26 mouse cellular contexts compared by ENCODE assay signal in genomic region chr12:30865781-30866180, GRCm38 (mm10). TPM values are rescaled to one million over a fixed set of nuclear protein-coding genes. Genes with fewer than 3 reads are reported as not detected.
DNase-seq lines count a peak whose midpoint lies in the region; ATAC-seq lines count a peak whose summit lies in the region.
"Had no signal": no experiment of that assay in that cellular context is flagged by ENCODE, and none has a peak within 500 bp of the region (broad histone marks: within the 10 kb centered on the region; RNA-seq: fewer than 3 reads in every experiment).

No protein-coding gene starts in this region.

- H3K36me3 ChIP-seq in embryonic facial prominence, embryonic 14.5 days (ENCODE audit: control insufficient read depth, insufficient read depth, low read length), result no peaks in the 10 kb centered on the region
- no peaks in the 10 kb centered on the region for H3K36me3 ChIP-seq in embryonic facial prominence, embryonic 10.5 days (replicated peaks)
- no peaks in the 10 kb centered on the region for H3K36me3 ChIP-seq in stomach, embryonic 16.5 days (ENCODE audit: control insufficient read depth, insufficient read depth, low read length)
- H3K36me3 ChIP-seq: embryonic facial prominence, embryonic 15.5 days; hindbrain, embryonic 12.5 days; hindbrain, embryonic 15.5 days had no signal

- ATAC-seq in embryonic facial prominence, embryonic 14.5 days (ENCODE audit: low read depth), result no peak
- ATAC-seq in stomach, embryonic 16.5 days (ENCODE audit: insufficient read depth, low FRiP score), result peak; percentile 62; the same call in 1 of the 2 replicates
- ATAC-seq: forebrain, embryonic 14.5 days; forebrain, postnatal 0 days; intestine, postnatal 0 days; Patski had no signal

- DNase-seq in embryonic facial prominence, embryonic 14.5 days (ENCODE audit: low spot score), result peak; percentile 5
- no peak for DNase-seq in embryonic facial prominence, embryonic 10.5 days (ENCODE audit: low spot score)
- DNase-seq in 416B (ENCODE audit: low read depth), result peak; percentile 4
- DNase-seq in spleen, postnatal 14 days (ENCODE audit: low spot score in 2 of 2), result no peak
- DNase-seq in gastrocnemius, postnatal 10 days, result no peak
- DNase-seq: adrenal gland, postnatal 10 days; adrenal gland, postnatal 36 days; cerebellum, adult 18-20 months; cerebellum, adult 9-11 months; cerebellum, postnatal 25 days; forebrain, postnatal 0 days; gastrocnemius, adult 2 months; gastrocnemius, postnatal 25 days; heart, adult 2 months had no signal

- no peak overlapping the region for H3K9ac ChIP-seq in embryonic facial prominence, embryonic 14.5 days (ENCODE audit: low read depth, low read length)
- H3K9ac ChIP-seq in stomach, embryonic 16.5 days (ENCODE audit: low read length), result no peak overlapping the region
- H3K9ac ChIP-seq: embryonic facial prominence, embryonic 15.5 days; forebrain, postnatal 0 days; hindbrain, embryonic 12.5 days; hindbrain, embryonic 15.5 days had no signal

- no peaks in the 10 kb centered on the region for H3K27me3 ChIP-seq in embryonic facial prominence, embryonic 14.5 days (replicated peaks; ENCODE audit: control insufficient read depth, insufficient read depth, low read length)
- no peaks in the 10 kb centered on the region for H3K27me3 ChIP-seq in embryonic facial prominence, embryonic 10.5 days (replicated peaks; ENCODE audit: low read depth, poor library complexity, severe bottlenecking)
- no peaks in the 10 kb centered on the region for H3K27me3 ChIP-seq in stomach, embryonic 16.5 days (ENCODE audit: control insufficient read depth, insufficient read depth, low read length)
- H3K27me3 ChIP-seq: embryonic facial prominence, embryonic 15.5 days; hindbrain, embryonic 12.5 days; hindbrain, embryonic 15.5 days had no signal

- H3K4me3 ChIP-seq in embryonic facial prominence, embryonic 14.5 days (ENCODE audit: low read depth, low read length), result no peak overlapping the region
- H3K4me3 ChIP-seq in embryonic facial prominence, embryonic 10.5 days, result no peak overlapping the region
- no peak overlapping the region for H3K4me3 ChIP-seq in stomach, embryonic 16.5 days (replicated peaks; ENCODE audit: low read length)
- H3K4me3 ChIP-seq: embryonic facial prominence, embryonic 15.5 days; gastrocnemius, adult 2 months; heart, adult 2 months; hindbrain, embryonic 12.5 days; hindbrain, embryonic 15.5 days had no signal

- no peaks in the 10 kb centered on the region for H3K9me3 ChIP-seq in embryonic facial prominence, embryonic 14.5 days (ENCODE audit: control insufficient read depth, low read length)
- H3K9me3 ChIP-seq in embryonic facial prominence, embryonic 10.5 days, result no peaks in the 10 kb centered on the region
- no peaks in the 10 kb centered on the region for H3K9me3 ChIP-seq in stomach, embryonic 16.5 days (replicated peaks; ENCODE audit: control insufficient read depth, low read length)
- H3K9me3 ChIP-seq: embryonic facial prominence, embryonic 15.5 days; hindbrain, embryonic 12.5 days; hindbrain, embryonic 15.5 days had no signal

- WGBS in embryonic facial prominence, embryonic 14.5 days, result 45% methylated on average over 4 of the region's 4 CpGs
- WGBS in embryonic facial prominence, embryonic 10.5 days, result 69% methylated on average over 4 of the region's 4 CpGs
- 66% methylated on average over 4 of the region's 4 CpGs for WGBS in stomach, embryonic 16.5 days

- no peak overlapping the region for H3K27ac ChIP-seq in embryonic facial prominence, embryonic 14.5 days (replicated peaks; ENCODE audit: low read depth, low read length)
- H3K27ac ChIP-seq in embryonic facial prominence, embryonic 10.5 days (replicated peaks), result no peak overlapping the region
- H3K27ac ChIP-seq in stomach, embryonic 16.5 days (ENCODE audit: low read length), result no peak overlapping the region
- H3K27ac ChIP-seq: embryonic facial prominence, embryonic 15.5 days; gastrocnemius, adult 2 months; heart, adult 2 months; hindbrain, embryonic 12.5 days; hindbrain, embryonic 15.5 days had no signal

- no peak overlapping the region for H3K4me2 ChIP-seq in embryonic facial prominence, embryonic 14.5 days (ENCODE audit: low read depth, low read length)
- no peak overlapping the region for H3K4me2 ChIP-seq in stomach, embryonic 16.5 days (ENCODE audit: low read depth, low read length)
- H3K4me2 ChIP-seq: embryonic facial prominence, embryonic 15.5 days; heart, embryonic 11.5 days; hindbrain, embryonic 12.5 days; hindbrain, embryonic 15.5 days had no signal

- H3K4me1 ChIP-seq in embryonic facial prominence, embryonic 14.5 days (ENCODE audit: control insufficient read depth, insufficient read depth, low read length), result peaks cover 6% of the 10 kb centered on the region; the same call in 1 of the 2 replicates
- H3K4me1 ChIP-seq in embryonic facial prominence, embryonic 10.5 days, result no peaks in the 10 kb centered on the region
- H3K4me1 ChIP-seq in stomach, embryonic 16.5 days (ENCODE audit: control insufficient read depth, insufficient read depth, low read length), result 0 out of 2 replicates have a peak, but pooled peaks cover 5% of the 10 kb centered on the region
- H3K4me1 ChIP-seq: hindbrain, embryonic 12.5 days; hindbrain, embryonic 15.5 days had no signal

RNA-seq across cellular contexts. Expression of gene Alkal2, which starts 18.3 kb away (rescaled TPM):
- polyA plus RNA-seq in embryonic facial prominence, embryonic 14.5 days (2014; fragmentation: Nextera tagmentation; extraction: Ambion mirVana), result 4.6 and 5.6 TPM in 2 replicates
- 4.1 and 8.7 TPM in 2 replicates for polyA plus RNA-seq in embryonic facial prominence, embryonic 10.5 days (2016; fragmentation: Nextera tagmentation; extraction: Ambion mirVana)
- polyA plus RNA-seq in stomach, embryonic 16.5 days (2015; fragmentation: Nextera tagmentation; extraction: Ambion mirVana), result 1.3 and 1.6 TPM in 2 replicates
- under 1 TPM; 0.63 to 0.87 TPM for total RNA-seq in gastrocnemius, postnatal 10 days (2021)
- total RNA-seq: common myeloid progenitor, adult 5-6 weeks; ES-E14; hematopoietic stem cell, adult 5-6 weeks had no signal
- polyA plus RNA-seq: forebrain, embryonic 14.5 days; heart, postnatal 0 days; Patski had no signal

RNA-seq across cellular contexts. Expression of gene Acp1, which starts 45.6 kb away (rescaled TPM):
- polyA plus RNA-seq in embryonic facial prominence, embryonic 14.5 days (2014; fragmentation: Nextera tagmentation; extraction: Ambion mirVana), result 145 and 153 TPM in 2 replicates
- polyA plus RNA-seq in embryonic facial prominence, embryonic 10.5 days (2016; fragmentation: Nextera tagmentation; extraction: Ambion mirVana), result 237 and 238 TPM in 2 replicates
- polyA plus RNA-seq in stomach, embryonic 16.5 days (2015; fragmentation: Nextera tagmentation; extraction: Ambion mirVana), result 149 and 150 TPM in 2 replicates
- 10 to 100 TPM; 41.4 to 49.6 TPM for total RNA-seq in gastrocnemius, postnatal 10 days (2021)

RNA-seq across cellular contexts. Expression of gene Sh3yl1, which starts 45.7 kb away (rescaled TPM):
- 9.9 and 11.9 TPM in 2 replicates for polyA plus RNA-seq in embryonic facial prominence, embryonic 14.5 days (2014; fragmentation: Nextera tagmentation; extraction: Ambion mirVana)
- 17.7 and 18.4 TPM in 2 replicates for polyA plus RNA-seq in embryonic facial prominence, embryonic 10.5 days (2016; fragmentation: Nextera tagmentation; extraction: Ambion mirVana)
- polyA plus RNA-seq in stomach, embryonic 16.5 days (2015; fragmentation: Nextera tagmentation; extraction: Ambion mirVana), result 29.7 and 33.1 TPM in 2 replicates
- 1 to 10 TPM; 1.9 to 2.7 TPM for total RNA-seq in gastrocnemius, postnatal 10 days (2021)

Comparison
In these comparisons a context has a peak if more than half of its experiments do, and no peak if none do; other contexts are left out.
1. DNase-seq: peak in embryonic facial prominence, embryonic 14.5 days (single experiment) and 416B (single experiment); none in embryonic facial prominence, embryonic 10.5 days (single experiment), spleen, postnatal 14 days (0 of 2) and gastrocnemius, postnatal 10 days (single experiment).